ENCODE assay signal across 7 mouse cellular contexts in genomic region chr13:104178650-104179121, GRCm38 (mm10). TPM values are rescaled to one million over a fixed set of nuclear protein-coding genes. Genes with fewer than 3 reads are reported as not detected.
A peak's percentile ranks its signal among the peaks of the same experiment; 100 is the strongest.
DNase-seq lines count a peak whose midpoint lies in the region; ATAC-seq and TF ChIP-seq lines count a peak whose summit lies in the region.

Gene Trim23, plus strand, starts transcription at chr13:104178797.

- TF ChIP-seq POLR2A in small intestine, adult 2 months (IDR thresholded peaks at IDR 0.05; ENCODE audit: low read depth, low read length), result peak; percentile 88

- H3K27me3 ChIP-seq in embryonic facial prominence, embryonic 10.5 days (replicated peaks; ENCODE audit: low read depth, poor library complexity, severe bottlenecking), result no peaks in the 10 kb centered on the region
- H3K27me3 ChIP-seq in intestine, postnatal 0 days (replicated peaks; ENCODE audit: control insufficient read depth, insufficient read depth, low read length), result no peaks in the 10 kb centered on the region
- H3K27me3 ChIP-seq in midbrain, embryonic 12.5 days, result no peaks in the 10 kb centered on the region
- no peaks in the 10 kb centered on the region for H3K27me3 ChIP-seq in small intestine, adult 2 months (ENCODE audit: control insufficient read depth, insufficient read depth, low read length)

- peak; percentile 99 for ATAC-seq in intestine, postnatal 0 days
- ATAC-seq in midbrain, embryonic 12.5 days (ENCODE audit: low FRiP score, low read depth), result peak; percentile 98

- H3K27ac ChIP-seq in embryonic facial prominence, embryonic 10.5 days (replicated peaks), result peak within 1 kb of the TSS; percentile 92
- peak within 1 kb of the TSS; percentile 83 for H3K27ac ChIP-seq in intestine, postnatal 0 days (ENCODE audit: low read depth, low read length)
- peak within 1 kb of the TSS; percentile 83 for H3K27ac ChIP-seq in midbrain, embryonic 12.5 days (replicated peaks)
- peak within 1 kb of the TSS; percentile 72 for H3K27ac ChIP-seq in small intestine, adult 2 months (ENCODE audit: insufficient read depth, low read depth, low read length)

- peak within 1 kb of the TSS; percentile 85 for H3K9ac ChIP-seq in intestine, postnatal 0 days (ENCODE audit: low read depth, low read length)
- H3K9ac ChIP-seq in midbrain, embryonic 12.5 days (replicated peaks), result peak within 1 kb of the TSS; percentile 80

- H3K4me2 ChIP-seq in intestine, postnatal 0 days (replicated peaks; ENCODE audit: low read depth), result peak within 1 kb of the TSS; percentile 80
- peak within 1 kb of the TSS; percentile 78 for H3K4me2 ChIP-seq in midbrain, embryonic 12.5 days (replicated peaks)

- under 1% methylated on average over 38 of the region's 38 CpGs for WGBS in embryonic facial prominence, embryonic 10.5 days
- WGBS in intestine, postnatal 0 days, result under 1% methylated on average over 38 of the region's 38 CpGs
- under 1% methylated on average over 38 of the region's 38 CpGs for WGBS in midbrain, embryonic 12.5 days
- WGBS in small intestine, adult 2 months, result under 1% methylated on average over 38 of the region's 38 CpGs

- H3K9me3 ChIP-seq in embryonic facial prominence, embryonic 10.5 days, result no peaks in the 10 kb centered on the region
- H3K9me3 ChIP-seq in intestine, postnatal 0 days (ENCODE audit: control insufficient read depth), result no peaks in the 10 kb centered on the region
- no peaks in the 10 kb centered on the region for H3K9me3 ChIP-seq in midbrain, embryonic 12.5 days

- H3K36me3 ChIP-seq in embryonic facial prominence, embryonic 10.5 days (replicated peaks), result peaks cover 48% of the 10 kb centered on the region
- H3K36me3 ChIP-seq in intestine, postnatal 0 days (ENCODE audit: control insufficient read depth, insufficient read depth), result peaks cover 4% of the 10 kb centered on the region; the same call in 1 of the 2 replicates
- H3K36me3 ChIP-seq in midbrain, embryonic 12.5 days, result peaks cover 15% of the 10 kb centered on the region
- peaks cover 8% of the 10 kb centered on the region for H3K36me3 ChIP-seq in small intestine, adult 2 months (ENCODE audit: control insufficient read depth, insufficient read depth, low read length)

- intact Hi-C loops in left cerebral cortex, postnatal 4 days (cut with DNase I), result no loop called here

- DNase-seq in adrenal gland, postnatal 10 days, result peak; percentile 96
- DNase-seq in embryonic facial prominence, embryonic 10.5 days (ENCODE audit: low spot score), result peak; percentile 97
- DNase-seq in gonadal fat pad, adult 2 months (ENCODE audit: low read depth), result peak; percentile 91
- DNase-seq in left cerebral cortex, postnatal 4 days, result peak; percentile 99

- peak within 1 kb of the TSS; percentile 82 for H3K4me3 ChIP-seq in embryonic facial prominence, embryonic 10.5 days
- H3K4me3 ChIP-seq in intestine, postnatal 0 days (ENCODE audit: low read depth, low read length), result peak within 1 kb of the TSS; percentile 91
- peak within 1 kb of the TSS; percentile 86 for H3K4me3 ChIP-seq in midbrain, embryonic 12.5 days
- peak within 1 kb of the TSS; percentile 93 for H3K4me3 ChIP-seq in small intestine, adult 2 months (ENCODE audit: low read depth, low read length)

- peaks cover 18% of the 10 kb centered on the region for H3K4me1 ChIP-seq in embryonic facial prominence, embryonic 10.5 days
- H3K4me1 ChIP-seq in intestine, postnatal 0 days (replicated peaks; ENCODE audit: control insufficient read depth, insufficient read depth, low read length), result 0 out of 2 replicates have a peak, but pooled peaks cover 4% of the 10 kb centered on the region
- H3K4me1 ChIP-seq in midbrain, embryonic 12.5 days, result peaks cover 14% of the 10 kb centered on the region
- no peaks in the 10 kb centered on the region for H3K4me1 ChIP-seq in small intestine, adult 2 months (ENCODE audit: control insufficient read depth, insufficient read depth, insufficient read length, low read length)

- peak; percentile 66 for TF ChIP-seq CTCF in intestine, postnatal 0 days (IDR thresholded peaks at IDR 0.05; ENCODE audit: low read depth)
- TF ChIP-seq CTCF in small intestine, adult 2 months (IDR thresholded peaks at IDR 0.05; ENCODE audit: extremely low read depth, insufficient read length, insufficient replicate concordance, low read depth, low read length), result no peak

RNA-seq across cellular contexts. Expression of gene Trim23, which starts in this region (rescaled TPM):
- 10 to 100 TPM; 19.2 to 20.3 TPM for total RNA-seq in adrenal gland, postnatal 10 days (2021)
- polyA plus RNA-seq in embryonic facial prominence, embryonic 10.5 days (2016; fragmentation: Nextera tagmentation; extraction: Ambion mirVana), result 17.7 and 19.8 TPM in 2 replicates
- polyA plus RNA-seq in gonadal fat pad, adult 2 months (2012; rRNA removed), result 5.0 and 5.6 TPM in 2 replicates
- 4.9 and 5.4 TPM in 2 replicates for polyA plus RNA-seq in intestine, postnatal 0 days (2015; fragmentation: Nextera tagmentation; extraction: Ambion mirVana)
- 10 to 100 TPM; 52.2 to 53.0 TPM for total RNA-seq in left cerebral cortex, postnatal 4 days (2021)
- polyA plus RNA-seq in midbrain, embryonic 12.5 days (2016; fragmentation: Nextera tagmentation; extraction: Ambion mirVana), result 28.6 and 30.9 TPM in 2 replicates
- 0.32 and 0.39 TPM in 2 replicates for polyA plus RNA-seq in small intestine, adult 2 months (2012; rRNA removed)

Comparison
In these comparisons a context has a peak if more than half of its experiments do, and no peak if none do; other contexts are left out.
1. Peak in every context shown above with its lines: DNase-seq, ATAC-seq, H3K4me3 ChIP-seq and H3K27ac ChIP-seq.